Comparison of ENCODE assay signal across 8 mouse cellular contexts in the genomic region with DNA sequence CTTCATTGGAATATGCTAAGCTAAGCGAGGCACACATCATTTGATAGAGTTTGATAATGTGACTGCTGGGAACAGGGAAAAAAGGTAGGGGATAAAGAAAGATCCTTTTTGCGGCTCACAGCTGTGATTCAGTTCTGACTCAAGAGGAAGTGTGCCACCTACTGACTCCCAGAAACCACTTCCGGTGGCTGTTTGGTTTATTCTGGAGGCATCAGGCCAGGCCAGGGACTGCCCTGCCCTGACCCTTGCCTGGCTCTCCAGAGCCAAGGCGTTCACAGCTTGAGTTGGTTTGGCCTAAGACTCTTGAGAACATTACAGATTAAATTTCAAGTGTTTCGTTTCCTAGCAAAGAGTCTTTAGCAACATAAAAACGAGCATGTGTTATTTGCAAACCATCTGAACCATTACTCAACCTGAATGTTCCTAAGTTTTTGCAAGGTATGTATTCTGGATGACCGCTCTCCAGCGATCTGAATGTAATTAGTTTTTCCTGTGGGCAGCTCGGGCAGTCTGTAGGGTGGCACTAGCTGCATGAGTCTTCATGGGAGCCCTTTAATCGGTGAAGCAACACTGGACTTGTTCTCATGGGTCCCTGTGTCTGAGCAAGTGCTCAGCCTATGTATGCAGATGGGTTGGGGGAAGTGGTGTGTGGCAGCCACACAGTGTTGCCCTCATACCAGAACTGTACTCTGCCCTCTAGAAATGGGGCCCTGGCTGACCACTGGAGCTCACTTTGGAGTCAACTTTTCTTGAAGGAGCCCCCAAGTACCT. TPM values are rescaled to one million over a fixed set of nuclear protein-coding genes. Genes with fewer than 3 reads are reported as not detected.
A peak's percentile ranks its signal among the peaks of the same experiment; 100 is the strongest.
DNase-seq lines count a peak whose midpoint lies in the region; ATAC-seq lines count a peak whose summit lies in the region.

No protein-coding gene starts in this region.

- no peak for DNase-seq in frontal cortex, postnatal 14 days (ENCODE audit: low spot score in 2 of 2)
- DNase-seq in A20 (ENCODE audit: low read depth, low spot score) = peak; percentile 70
- DNase-seq in c-Kit-positive CD71-negative TER-119-negative erythroid progenitor cells, embryonic 14.5 days (ENCODE audit: low read depth) = peak; percentile 52
- peak; percentile 60 for DNase-seq in induced T-regulatory cell, adult 2 months (ENCODE audit: low read depth)
- peak; percentile 90 to 94 for DNase-seq in lung, adult 18-20 months
- DNase-seq in hindbrain, embryonic 10.5 days (ENCODE audit: low spot score) = no peak

- H3K9me3 ChIP-seq in stomach, embryonic 15.5 days = no peaks in the 10 kb centered on the region
- no peaks in the 10 kb centered on the region for H3K9me3 ChIP-seq in hindbrain, embryonic 10.5 days

- H3K4me2 ChIP-seq in stomach, embryonic 15.5 days = no peak overlapping the region

- peak; percentile 75 for ATAC-seq in frontal cortex, adult (ENCODE audit: low TSS enrichment)
- no peak for ATAC-seq in stomach, embryonic 15.5 days (ENCODE audit: insufficient read depth, low FRiP score, low read depth)

- no peak overlapping the region for H3K9ac ChIP-seq in stomach, embryonic 15.5 days

- peak overlapping the region; percentile 67; the same call in 1 of the 2 replicates for H3K27ac ChIP-seq in stomach, embryonic 15.5 days
- no peak overlapping the region for H3K27ac ChIP-seq in hindbrain, embryonic 10.5 days

- WGBS in stomach, embryonic 15.5 days = 55% methylated on average over 10 of the region's 10 CpGs
- WGBS in hindbrain, embryonic 10.5 days = 73% methylated on average over 10 of the region's 10 CpGs

- H3K4me1 ChIP-seq in stomach, embryonic 15.5 days = peaks cover 9% of the 10 kb centered on the region; the same call in 1 of the 2 replicates
- no peaks in the 10 kb centered on the region for H3K4me1 ChIP-seq in hindbrain, embryonic 10.5 days (replicated peaks)

- no peak overlapping the region for H3K4me3 ChIP-seq in stomach, embryonic 15.5 days (replicated peaks)
- no peak overlapping the region for H3K4me3 ChIP-seq in hindbrain, embryonic 10.5 days

- no peaks in the 10 kb centered on the region for H3K27me3 ChIP-seq in stomach, embryonic 15.5 days (replicated peaks)
- no peaks in the 10 kb centered on the region for H3K27me3 ChIP-seq in hindbrain, embryonic 10.5 days (ENCODE audit: insufficient read depth, poor library complexity, severe bottlenecking)

- H3K36me3 ChIP-seq in stomach, embryonic 15.5 days = no peaks in the 10 kb centered on the region
- no peaks in the 10 kb centered on the region for H3K36me3 ChIP-seq in hindbrain, embryonic 10.5 days

RNA-seq across cellular contexts. Expression of a gene that starts 57.9 kb away (rescaled TPM):
- polyA plus RNA-seq in stomach, embryonic 15.5 days (2015; fragmentation: Nextera tagmentation; extraction: Ambion mirVana) = 45.7 and 56.6 TPM in 2 replicates
- 49.1 and 49.5 TPM in 2 replicates for polyA plus RNA-seq in hindbrain, embryonic 10.5 days (2016; fragmentation: Nextera tagmentation; extraction: Ambion mirVana)

Comparison
In these comparisons a context has a peak if more than half of its experiments do, and no peak if none do; other contexts are left out.
1. DNase-seq: peak in A20 (single experiment), c-Kit-positive CD71-negative TER-119-negative erythroid progenitor cells, embryonic 14.5 days (single experiment), induced T-regulatory cell, adult 2 months (single experiment) and lung, adult 18-20 months (2 of 2); none in frontal cortex, postnatal 14 days (0 of 2) and hindbrain, embryonic 10.5 days (single experiment).